Mouse (Mus musculus): ENCODE data around the gene Olfr735.

Gene Olfr735

GRCm38 (mm10) chr14:50348796-50349195, at the start of gene Olfr735:
Gene Olfr735 (minus strand): TSS chr14:50348872.
- no peak for DNase-seq (ENCODE audit: low spot score in 2 of 2)

GRCm38 (mm10) chr14:50380863-50381262, 32.2 kb upstream of the Olfr735 start, which contains the start of gene Olfr736:
Gene Olfr736 (plus strand): TSS chr14:50381163.
- DNase-seq (ENCODE audit: low spot score in 2 of 2), result no peak

DNA sequence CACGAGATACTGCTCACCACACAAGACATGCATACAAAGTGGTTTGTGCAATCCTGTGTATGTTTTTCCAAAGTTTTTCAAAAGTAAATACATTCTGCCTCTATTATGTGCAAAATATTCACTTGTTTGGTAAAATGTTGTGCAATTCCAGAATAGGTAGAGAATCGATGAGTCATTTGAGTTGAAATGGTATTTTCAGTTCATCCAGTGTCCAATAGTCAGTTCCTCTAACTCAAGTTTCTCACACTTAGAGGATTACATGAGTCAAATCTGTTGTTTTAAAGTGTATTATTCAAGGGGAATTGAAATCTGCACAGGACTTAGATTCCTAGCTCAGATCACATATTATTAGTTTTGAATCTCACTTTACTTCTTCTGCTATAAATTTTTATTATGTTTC, 14.9 kb upstream of the Olfr735 start:
- no peak for DNase-seq (ENCODE audit: low spot score in 2 of 2)

DNA sequence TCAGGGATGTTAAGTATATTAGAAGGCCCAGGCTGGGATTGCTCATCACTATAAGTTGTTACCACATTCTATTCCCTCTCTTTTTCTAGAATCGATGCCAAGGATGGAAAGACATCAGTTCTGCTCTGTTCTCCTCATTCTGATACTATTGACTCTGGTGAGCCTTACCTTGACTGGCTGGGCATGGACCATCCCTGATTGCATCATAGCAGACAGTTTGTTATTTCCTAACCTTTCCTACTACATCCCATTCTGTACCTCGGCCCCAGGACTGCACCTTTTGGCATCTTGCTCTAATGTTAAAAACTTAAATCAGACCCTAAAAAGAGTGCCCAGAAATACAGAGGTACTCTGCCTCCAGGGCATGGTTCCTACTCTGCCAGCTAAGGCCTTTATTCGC, 11.8 kb upstream of the Olfr735 start:
- DNase-seq (ENCODE audit: low spot score in 2 of 2), result no peak

DNA sequence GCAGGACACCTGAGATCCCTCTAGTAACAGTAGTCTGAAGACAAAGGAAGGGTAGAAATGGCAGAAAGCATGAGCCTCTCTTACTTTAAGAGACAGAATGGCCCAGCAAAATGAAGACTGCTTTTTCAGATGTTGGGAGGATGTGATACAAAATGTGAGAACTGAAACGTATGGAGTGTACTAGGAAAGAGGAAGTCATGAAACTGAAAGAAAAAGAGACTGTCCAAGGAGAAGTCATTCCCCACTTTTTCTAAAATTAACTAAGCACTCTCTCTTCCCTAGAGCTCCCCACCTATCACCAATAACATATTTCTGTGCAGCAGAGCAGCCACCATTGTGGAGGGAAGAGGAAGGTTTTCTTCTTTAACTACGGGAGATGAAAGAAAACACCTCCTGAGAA, 8.9 kb upstream of the Olfr735 start, which contains the start of gene Tlr11:
Gene Tlr11 (plus strand): TSS at position 322 of the 400 bp plus-strand sequence.
- no peak for DNase-seq (ENCODE audit: low spot score in 2 of 2)

- DNase-seq (ENCODE audit: low spot score in 2 of 2), result no peak
Observed at GRCm38 (mm10) chr14:50356725-50357124, 8.1 kb upstream of the Olfr735 start.

- no peak for DNase-seq (ENCODE audit: low spot score in 2 of 2)
Observed at GRCm38 (mm10) chr14:50352438-50352837, 3.8 kb upstream of the Olfr735 start.

DNA sequence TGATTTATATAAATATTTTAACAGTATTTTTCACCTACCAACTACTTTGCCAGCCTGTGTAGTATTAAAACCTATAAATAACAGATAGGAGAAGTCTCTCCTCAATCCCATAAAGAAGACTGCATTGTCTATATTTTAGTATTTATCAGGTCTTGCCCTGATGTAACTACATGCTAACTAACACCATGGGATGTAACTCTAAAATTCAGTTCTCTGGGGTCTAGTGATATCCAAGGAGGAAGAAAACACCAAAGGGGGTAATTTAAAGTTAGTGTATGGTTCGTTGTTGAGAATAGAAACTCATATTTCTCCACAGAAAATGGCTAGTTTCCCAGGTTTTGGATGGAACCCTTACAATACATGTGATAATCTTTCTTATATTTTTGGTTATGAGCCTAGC, 22.0 kb downstream of the Olfr735 start, which contains the start of gene Olfr734:
Gene Olfr734 (minus strand): TSS at position 101 of the 400 bp plus-strand sequence.
- no peak for DNase-seq (ENCODE audit: low spot score in 2 of 2)

DNA sequence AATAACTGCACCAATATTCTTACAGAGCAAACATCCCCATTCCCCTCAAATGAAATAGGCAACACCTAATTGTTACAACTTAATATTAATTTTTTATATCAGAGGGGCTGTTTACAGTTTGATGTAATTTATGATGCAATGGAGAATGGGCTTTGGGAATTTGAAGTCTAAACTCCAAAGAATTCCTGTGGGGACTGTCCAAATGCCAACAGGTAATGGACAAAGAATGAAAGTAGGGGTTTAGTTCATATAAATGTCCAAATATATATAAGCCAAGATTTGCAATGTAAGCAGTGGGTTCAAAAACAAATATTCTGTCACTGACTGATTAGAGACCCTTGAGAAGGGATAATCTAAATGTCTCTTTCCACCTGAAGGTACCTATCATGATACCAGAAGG, 47.2 kb downstream of the Olfr735 start, which contains the start of gene Olfr733:
Gene Olfr733 (minus strand): TSS at position 101 of the 400 bp plus-strand sequence.
- DNase-seq (ENCODE audit: low spot score in 2 of 2), result no peak
